Mouse (Mus musculus): ENCODE results near the gene Saa2.
"Not testable (repeated sequence)": the region's sequence is repeated elsewhere in the genome, so short reads cannot be mapped to it uniquely, and the experiment has no call there.

The Saa2 gene

DNA sequence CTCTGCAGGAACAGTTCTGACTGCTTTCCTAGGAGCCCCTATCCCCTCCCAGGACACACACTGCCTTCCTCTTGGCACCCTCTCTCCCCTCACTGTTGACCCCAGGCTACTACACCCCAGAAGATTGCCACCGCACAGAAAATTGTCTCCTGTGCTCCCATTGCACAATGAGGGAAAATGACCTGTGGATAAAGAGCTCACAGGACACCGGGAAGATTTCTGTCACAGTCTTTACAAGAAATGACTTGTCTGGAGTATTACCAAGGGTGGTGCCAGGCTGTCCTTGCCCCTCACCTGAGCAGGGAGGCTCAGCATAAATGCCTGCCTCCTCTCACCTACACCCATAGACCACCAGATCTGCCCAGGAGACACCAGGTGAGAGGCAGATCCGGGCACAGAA, at the start of gene Saa2:
TSS of gene Saa2 (plus strand) at position 301 of the 400 bp plus-strand sequence.
- DNase-seq, result no peak

DNA sequence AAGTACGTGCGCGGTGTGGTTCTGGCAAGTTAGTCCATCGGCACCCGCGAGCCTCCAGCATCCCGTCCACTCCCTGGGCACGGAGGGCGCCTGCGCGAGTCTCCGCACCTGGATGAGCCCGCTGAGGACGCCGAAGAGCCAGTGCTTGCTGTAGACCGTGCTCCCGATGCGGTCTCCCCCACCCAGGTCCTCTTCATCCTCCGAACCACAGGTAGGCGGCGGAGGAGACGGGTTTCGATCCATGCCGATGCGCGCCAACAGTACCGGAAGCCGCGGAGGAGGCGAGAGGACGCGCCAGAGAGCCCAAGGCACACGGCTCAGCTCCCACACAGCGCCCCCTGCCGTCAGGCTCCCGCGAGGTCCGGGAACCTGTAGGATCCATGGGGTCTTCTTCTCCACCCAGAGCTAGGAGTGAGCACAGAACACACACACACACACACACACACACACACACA, 41.2 kb upstream of the Saa2 start, which contains the start of gene Saal1:
TSS of gene Saal1 (minus strand) at position 291 of the 455 bp plus-strand sequence.
- DNase-seq, result peak; percentile 90

DNA sequence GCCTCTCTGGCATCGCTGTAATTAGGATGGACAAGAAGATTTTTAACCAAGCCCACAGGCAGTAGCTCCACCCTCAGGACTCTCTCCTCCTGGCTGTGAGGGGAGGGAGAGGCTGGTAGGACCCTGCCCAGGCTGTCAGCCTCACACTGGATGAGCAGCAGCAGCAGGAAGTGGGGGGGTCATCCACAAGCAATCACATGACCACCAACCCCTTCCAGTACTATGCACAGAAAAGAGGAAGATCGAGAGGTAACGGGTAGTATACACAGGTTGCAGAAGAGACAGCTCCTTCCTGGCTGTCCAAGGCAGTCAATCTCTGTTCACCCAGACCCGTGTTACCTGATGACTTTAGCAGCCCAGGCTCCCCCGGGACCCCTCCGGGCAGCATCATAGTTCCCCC, 39.3 kb upstream of the Saa2 start:
- DNase-seq, result no peak

DNA sequence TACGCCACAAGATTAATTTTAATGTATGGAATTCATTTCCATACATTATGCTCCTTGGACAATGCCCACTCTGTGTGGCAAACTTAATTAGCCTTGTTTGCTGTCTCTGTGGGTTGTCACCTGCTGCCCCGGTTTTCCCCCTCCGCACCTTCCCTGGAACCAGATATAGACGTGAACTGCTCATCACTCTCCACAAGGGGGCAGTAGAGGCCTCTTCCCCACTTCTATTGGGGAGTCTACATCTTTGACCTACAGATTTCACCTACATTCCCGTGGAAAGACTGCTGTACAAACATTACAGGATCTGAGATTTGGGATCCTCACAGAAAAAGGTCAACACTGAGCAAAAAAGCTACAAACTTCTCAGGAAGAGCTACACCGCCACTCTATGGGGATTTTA, 37.1 kb upstream of the Saa2 start:
- peak; percentile 54 for DNase-seq

DNA sequence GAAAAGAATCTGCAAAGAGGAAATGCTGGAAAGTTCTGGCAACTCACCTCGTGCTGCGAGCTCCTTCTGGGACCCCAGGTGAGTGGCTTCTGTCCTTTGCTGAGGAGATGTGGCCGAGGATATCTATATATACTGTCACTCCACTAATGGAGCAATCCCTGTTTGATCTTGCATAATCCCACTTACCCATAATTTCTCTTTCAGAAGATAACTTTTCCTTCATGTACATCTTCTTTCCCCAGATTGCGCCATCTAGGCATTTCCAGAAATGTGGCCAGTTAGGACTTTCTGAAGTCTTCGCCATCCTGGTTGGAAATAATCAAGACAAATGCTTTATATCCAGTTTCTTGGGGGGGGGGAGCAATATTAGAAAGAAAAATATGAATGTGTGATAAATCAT, 36.0 kb upstream of the Saa2 start, which contains the start of gene Saa3:
TSS of gene Saa3 (minus strand) at position 101 of the 400 bp plus-strand sequence.
- no peak for DNase-seq

DNA sequence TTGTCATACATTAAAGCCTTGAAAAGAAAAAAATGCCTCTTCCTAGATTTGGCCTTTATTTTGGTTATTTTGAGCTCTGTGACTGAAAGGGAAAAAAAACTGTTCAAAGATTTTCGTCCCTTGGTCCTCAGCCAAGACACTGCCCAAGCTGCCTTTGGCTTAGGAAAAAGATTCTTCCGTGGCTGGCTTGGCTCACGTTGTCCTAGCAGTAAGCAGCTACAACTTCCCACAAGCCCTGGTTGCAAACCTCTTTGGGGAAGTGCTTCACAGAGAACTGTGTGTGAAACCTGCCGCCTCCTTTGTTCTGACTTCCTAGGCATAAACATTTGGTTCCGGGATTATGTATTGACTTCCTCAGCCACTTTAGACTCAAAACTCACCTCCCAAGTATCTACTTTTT, 34.7 kb upstream of the Saa2 start:
- DNase-seq, result no peak

DNA sequence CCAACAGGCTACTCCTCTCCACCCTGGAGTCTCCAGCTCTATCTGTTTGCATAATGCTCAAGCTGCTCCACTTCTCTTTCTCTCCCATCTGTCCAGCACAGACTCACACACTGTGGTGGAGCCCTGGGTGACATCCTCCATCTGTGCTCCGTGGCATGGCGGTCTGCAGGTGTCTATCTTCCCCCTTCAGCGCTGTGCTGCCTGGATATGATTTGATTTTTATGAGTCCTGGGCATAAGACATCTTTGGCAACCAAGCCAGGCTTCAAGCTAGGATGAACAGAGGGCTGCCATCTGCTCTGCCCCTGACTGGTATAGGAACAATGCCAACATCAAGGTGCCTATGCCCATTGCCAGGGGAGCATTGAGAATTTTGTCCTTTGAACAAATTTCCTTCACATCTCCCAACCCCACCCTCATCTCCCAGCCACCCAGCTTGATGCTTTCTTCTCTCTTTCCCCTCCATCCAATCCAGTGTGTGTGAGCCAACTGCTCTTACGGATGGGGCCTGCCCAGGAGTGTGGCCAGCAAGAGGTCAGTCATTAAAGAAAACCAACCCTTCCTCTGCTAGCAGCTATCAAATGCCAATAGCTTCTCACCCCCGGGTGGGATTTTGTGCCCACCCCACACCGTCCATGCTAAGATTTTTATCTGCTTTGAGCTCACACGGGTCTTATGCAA, 32.9 kb upstream of the Saa2 start:
- DNase-seq, result no peak

DNA sequence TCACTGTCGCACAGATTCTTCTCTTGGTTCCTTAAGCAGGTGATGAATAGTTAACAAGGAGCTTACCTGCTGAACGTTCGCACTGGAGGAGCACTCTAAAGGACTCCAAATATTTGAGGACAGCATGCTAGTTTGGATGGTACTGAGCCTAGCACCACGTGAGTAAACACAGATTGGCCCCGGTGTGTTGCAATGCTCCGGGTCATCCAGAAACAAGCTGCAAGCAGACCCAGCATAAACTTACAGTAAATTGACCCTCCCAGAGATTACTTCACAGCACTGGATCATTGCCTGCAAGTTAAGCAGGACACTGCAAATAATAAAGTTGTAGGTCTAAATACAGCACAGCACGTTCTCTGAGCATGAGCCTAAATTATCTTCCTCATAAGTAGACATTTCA, 32.1 kb upstream of the Saa2 start:
- DNase-seq, result no peak

DNA sequence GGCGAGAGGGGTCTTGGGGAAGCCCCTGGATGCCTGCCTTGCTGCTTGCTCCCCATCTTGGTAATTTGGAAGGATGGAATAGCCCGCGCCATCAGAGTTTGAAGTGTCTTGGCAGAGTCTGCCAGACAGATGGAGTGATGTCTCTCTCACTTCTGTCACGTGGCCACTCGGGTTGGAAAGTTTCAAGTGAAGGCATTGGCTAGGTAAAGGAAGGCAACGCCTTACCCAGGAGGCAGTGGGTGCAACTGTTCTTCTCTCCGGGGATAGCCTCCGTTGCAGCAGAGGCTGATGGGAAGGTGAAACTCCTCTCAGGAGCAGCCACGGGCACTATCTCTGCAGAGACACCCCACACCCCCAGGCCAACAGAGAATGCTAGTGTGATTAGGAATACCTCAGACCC, 31.1 kb upstream of the Saa2 start:
- DNase-seq, result no peak

DNA sequence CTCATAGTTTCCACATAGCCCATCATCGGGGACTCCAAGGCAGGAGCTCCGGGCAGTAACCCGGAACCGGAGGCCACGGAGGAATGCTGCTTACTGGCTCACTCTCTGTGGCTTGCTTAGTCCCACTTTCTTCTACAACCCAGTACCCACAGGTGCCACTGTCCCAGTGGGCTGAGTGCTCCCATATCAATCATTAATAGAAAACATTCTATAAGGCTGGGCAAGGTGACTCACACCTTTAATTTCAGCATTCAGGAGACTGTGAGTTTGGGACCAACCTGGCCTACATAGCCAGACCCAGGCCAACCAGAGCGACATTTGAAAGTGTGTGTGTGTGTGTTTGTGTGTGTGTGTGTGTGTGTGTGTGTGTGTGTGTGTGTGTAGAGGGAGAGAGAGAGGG, 28.2 kb upstream of the Saa2 start:
- DNase-seq, result no peak

DNA sequence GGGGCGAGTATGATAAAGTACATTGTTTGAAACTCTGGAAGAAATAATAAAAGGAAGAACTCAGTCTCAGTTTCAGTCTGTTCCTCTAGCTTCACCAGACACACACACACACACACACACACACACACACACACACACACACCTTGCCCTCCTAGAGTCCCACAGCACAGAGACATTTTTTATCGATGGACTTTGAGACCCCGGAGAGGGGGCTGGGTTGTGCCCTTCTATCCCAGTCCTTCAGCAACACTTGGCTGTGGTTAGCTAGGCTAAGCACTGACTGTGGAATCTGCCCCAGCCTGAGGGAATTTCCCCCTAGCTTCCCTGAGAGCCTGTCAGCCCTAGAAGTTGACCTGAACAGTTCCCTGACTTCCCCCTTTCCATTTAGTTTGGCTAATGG, 27.7 kb upstream of the Saa2 start:
- no peak for DNase-seq

DNA sequence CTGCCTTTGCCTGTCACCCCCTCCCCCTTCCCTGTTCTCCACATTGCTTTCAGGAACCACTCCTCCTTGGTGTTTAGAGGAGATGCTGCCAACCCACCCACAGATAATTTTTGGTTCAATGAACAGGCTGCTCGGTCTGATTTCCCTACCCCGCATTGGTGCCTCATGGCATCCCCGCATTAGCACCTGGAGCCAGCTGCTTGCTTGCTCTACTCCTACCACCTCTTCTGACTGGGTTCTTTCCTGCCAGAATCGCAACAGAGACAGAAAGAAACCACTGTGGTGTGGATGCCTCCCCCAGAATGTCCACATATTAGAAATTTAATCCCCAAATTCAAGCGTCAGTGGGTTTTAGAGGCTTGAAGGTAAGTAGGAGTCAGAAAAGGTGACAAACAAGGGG, 27.2 kb upstream of the Saa2 start:
- DNase-seq, result no peak

DNA sequence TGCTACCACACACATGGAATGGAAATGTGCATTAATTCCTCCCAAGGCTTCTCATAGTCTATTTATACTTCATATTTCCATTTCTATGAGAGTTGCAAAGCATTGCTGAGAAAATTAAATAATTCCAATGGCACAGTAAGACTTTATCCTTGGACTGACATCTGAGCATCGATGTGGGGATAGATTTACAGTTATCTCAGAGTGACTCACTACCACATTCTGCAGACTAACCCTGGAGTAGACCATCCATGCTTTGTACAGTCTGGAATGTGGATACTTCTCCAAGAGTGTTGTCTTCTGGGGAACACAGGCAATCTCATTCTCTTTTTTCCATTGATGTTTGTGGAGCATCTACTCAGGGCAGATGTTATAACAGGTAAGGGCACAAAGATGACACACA, 24.0 kb upstream of the Saa2 start:
- DNase-seq, result no peak

DNA sequence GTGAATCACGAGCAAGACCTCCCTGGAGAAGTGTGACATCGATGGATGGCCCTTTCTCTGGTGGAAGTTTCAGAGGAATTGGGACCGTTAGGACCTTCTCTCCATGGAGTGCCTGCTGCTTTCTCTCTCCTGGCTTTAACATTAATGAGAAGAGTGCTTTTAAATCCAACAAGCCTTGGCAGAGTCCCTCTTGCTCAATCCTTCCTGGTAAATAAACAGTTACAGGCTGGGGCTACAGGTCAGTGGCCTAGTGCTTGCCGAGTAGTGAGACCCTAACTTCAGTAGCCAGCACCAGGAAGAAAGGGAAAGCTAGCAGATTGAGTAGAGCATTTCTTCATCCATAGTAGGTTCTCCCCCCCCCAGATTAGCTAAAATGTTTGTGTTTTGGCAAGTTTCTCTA, 19.1 kb upstream of the Saa2 start, which contains the start of gene Saa4:
TSS of gene Saa4 (minus strand) at position 146 of the 400 bp plus-strand sequence.
- DNase-seq, result no peak

DNA sequence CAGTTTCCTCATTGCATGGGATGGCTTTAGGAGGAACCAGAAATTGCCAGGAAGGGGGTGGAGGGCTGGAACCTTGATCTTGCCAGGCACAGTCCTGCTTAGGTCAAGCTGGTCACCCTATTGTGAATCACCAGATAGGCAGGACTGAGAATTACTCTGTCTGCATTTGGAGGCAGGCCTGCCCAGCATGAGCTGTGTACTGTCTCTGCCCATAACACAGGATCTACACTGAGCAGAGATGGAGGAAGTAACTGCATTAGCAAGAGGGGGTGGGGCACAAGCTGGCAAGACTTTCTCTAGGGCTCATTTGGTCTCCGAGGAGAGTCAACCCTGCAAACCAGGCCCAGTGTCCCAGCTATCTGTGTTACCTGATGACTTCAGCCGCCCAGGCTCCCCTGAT, 16.6 kb upstream of the Saa2 start:
- DNase-seq, result no peak

DNA sequence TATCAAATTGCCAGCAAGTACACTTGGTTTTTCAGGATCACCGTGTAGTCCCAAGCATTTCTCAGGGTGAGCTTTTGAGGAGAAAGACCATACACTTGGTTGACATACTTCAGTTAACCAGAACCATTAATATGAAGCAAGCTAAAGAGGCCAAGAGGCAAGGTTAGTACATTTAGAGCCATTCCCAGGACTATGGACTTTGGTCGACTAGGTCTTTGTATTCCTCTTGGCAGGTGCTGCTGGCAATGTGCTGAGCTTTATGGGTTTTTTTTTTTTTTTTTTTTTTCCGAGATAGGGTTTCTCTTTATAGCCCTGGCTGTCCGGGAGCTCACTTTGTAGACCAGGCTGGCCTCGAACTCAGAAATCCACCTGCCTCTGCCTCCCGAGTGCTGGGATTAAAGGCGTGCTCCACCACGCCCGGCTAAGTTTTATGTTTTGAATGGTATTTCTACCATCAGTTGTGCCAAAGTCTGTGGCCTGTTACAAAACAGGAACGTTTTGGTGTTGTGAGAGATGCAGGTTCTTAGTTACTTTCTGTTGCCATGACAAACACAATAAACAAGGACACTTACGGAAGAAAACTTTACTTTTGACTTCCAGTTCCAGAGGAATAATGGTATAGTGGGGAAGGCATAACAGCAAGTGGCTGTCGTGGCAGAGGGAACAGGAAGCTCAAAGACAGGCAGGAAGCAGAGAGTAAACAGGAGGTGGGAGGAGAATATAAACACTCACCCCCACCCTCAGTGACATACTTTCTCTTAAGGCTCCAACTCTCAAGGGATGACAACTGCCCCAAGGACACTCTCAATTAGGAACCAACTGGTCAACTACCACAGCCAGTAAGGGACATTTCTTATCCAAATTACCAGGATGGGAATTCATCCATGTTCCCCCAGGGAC, 12.8 kb upstream of the Saa2 start:
- DNase-seq, result no peak

DNA sequence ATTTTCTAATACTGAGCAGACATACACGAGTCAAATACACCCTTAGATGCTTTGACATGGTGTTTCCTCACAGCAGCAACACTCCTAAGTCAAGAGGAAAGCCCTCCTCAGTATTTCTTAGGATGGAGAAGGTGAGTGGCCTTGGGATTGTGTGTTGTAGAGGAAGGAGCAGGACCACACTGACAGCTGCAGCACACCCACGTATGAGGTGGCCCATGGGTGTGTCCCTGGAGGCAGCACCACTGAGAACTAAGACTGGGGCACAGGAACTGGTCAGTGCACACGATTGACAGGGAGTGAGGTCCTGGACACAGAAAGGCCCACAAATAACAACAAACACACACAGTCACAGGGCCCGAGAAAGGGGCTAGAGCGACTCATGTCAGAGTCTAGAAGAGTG, 11.5 kb upstream of the Saa2 start:
- not testable (repeated sequence) for DNase-seq

DNA sequence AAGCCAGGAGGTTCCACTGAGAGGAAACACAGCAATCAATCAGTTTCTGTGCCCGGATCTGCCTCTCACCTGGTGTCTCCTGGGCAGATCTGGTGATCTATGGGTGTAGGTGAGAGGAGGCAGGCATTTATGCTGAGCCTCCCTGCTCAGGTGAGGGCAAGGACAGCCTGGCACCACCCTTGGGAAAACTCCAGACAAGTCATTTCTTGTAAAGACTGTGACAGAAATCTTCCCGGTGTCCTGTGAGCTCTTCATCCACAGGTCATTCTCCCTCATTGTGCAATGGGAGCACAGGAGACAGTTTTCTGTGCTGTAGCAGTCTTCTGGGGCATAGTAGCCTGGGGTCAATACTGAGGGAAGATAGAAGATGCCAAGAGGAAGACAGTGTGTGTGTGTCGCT, 8.7 kb upstream of the Saa2 start, which contains the start of gene Saa1:
TSS of gene Saa1 (minus strand) at position 101 of the 400 bp plus-strand sequence.
- DNase-seq, result not testable (repeated sequence)

DNA sequence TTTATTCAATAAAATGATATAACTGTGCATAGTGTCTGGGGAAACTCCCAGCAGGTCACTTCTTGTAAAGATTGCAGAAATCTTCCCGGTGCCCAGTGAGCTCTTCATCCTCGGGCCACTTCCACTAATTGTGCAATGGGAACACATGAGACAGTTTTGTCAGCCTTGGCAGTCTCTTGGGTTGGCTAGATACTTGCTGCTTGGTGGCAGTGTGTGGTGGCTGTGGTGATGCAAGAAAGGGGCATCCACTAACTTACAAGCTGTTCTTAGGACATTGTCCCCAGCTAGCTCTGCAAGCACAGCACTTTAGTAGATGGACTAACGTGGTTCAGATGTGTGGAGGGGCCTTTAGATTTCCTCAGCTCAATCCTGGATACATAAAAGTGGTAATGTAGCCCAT, 5.8 kb upstream of the Saa2 start:
- no peak for DNase-seq

DNA sequence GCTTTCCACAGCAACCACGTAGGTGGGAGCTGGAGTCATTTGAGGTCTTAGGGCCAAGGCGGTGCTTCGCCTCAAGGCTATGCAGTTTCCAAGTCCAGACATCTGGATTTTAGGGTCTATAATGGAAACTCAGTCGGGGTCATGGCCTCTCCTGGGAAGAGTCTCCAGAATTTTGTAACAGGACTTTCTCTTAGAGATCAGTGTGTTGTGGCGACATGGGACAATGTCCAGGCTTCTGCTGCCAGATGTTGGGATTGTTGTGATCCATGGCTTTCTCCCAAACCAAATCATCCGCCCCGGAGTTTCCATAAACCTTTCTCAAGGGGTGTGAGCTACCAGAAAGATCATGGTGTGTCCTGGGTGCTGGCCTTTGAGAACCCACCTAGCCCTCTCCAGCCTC, 5.2 kb upstream of the Saa2 start:
- DNase-seq, result no peak

DNA sequence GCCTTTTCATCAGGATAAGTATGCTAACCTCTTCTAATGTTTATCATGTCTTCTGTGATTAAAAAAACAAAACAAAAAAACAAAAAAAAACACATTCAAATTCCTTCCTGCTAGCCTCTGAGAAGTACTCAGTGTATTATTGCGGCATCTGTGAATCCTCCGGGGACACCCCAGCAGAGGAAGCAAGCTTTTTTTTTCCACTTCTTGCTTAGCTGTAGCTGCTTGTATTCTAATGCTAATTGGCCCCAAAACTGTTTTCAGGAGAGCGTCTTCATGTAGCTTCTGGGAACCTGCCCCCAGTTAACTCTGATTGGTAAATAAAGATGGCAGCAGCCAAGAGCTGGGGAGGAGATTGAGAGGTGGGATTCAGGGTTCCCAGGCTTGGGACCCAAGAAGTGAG, 3.1 kb upstream of the Saa2 start:
- no peak for DNase-seq

DNA sequence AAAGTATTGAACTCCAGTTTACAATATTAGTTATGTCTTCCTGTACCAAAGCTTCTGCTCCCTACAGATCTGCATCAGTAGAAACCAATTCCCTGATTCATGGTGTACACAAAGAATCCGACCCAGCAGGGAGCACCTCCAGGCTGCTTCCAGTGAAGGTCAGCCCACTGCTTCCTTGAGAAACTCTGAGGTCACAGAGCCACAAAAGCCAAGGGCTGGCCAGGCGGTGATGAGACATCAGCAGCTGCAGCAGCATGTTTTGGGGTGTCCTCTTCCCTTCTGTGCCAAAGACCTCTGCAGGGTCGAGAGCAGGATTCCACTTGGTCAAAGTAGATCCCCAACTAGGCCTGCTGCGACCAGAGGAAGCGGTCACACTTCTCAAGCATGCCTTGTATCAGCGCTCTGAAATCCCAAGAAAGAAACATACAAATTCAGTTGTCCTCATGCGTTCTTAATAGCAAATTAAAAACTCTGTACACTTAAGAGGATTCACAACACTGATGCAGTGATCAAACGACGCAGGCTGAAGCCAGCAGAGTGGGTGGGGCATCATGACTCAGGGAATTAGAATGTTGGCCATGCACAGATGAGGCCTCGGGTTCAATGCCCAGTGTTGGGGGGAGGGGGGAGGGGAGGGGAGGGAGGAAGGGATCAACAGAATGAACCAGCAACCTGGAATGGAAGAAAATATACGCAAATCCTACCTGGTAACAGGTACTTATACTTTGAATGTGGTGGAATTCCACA, 9.6 kb downstream of the Saa2 start:
- no peak for DNase-seq

DNA sequence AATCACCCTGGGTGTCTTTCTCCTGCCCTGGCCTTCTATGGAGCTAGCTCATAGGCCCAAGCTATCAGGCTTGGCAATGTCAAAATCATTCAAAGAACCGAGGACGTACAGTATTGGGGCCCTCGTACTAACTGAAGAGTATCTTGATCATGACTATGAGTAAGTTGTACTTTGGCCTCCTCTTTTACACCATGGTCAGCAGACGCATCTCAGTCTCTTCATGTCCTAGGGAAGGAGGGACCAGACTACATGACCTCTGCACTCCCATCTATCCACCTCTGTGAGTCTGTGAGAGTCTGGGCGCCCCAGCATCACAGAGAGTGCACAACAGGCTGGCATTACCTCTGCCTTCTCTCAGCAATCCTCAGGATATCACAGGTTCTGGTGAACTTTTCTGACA, 11.0 kb downstream of the Saa2 start:
- no peak for DNase-seq

Measured in right cerebral cortex, postnatal 14 days (tissue).